Mouse (Mus musculus): ENCODE data around the gene Map3k6.

- no peak for TF ChIP-seq MAFK (IDR thresholded peaks at IDR 0.05; ENCODE audit: insufficient read depth, low read depth, low read length)
- TF ChIP-seq ZNF384 (IDR thresholded peaks at IDR 0.05; ENCODE audit: low read depth, low read length): no peak
These were observed 40.3 kb upstream of the Map3k6 start for GRCm38 (mm10) chr4:133200343-133200742.

Data from ES-E14 (cell line).